Mouse (Mus musculus) urinary bladder, adult 18-20 months (tissue): ENCODE measurements around the gene Rsph10b.
A peak's percentile ranks its signal among the peaks of the same experiment; 100 is the strongest.

Source experiments
- DNase-seq, 2 experiments: peaks; one replicate each; pipeline ENCODE4 v3.0.0; 2022; ENCODE audit warnings: low spot score in 2 of 2, mixed read lengths in 2 of 2

Rsph10b gene

DNA sequence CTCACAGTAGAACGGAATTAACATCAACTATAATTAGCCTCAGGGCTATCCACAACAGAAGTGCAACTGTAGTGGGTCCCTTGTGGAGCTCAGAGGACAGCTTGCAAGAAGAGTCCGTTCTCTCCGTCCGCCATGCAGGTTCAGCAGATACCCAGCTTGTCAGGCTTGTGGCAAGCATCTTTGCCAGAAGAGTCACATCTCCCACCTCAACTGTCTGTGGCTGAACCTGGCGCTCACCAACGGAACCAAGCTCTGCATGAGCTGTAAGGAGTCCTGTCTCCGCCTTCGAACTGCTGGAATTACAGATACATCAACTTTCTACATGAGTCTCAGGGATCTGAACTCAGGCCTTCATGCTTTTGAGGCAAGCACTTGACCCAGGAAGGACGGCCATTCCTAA, 3.3 kb downstream of the Rsph10b start:
- no peak for DNase-seq

- no peak for DNase-seq
These were observed 8.8 kb downstream of the Rsph10b start for GRCm38 (mm10) chr5:143941588-143941987.

GRCm38 (mm10) chr5:143943231-143944125, 10.6 kb downstream of the Rsph10b start:
- no peak for DNase-seq

DNA sequence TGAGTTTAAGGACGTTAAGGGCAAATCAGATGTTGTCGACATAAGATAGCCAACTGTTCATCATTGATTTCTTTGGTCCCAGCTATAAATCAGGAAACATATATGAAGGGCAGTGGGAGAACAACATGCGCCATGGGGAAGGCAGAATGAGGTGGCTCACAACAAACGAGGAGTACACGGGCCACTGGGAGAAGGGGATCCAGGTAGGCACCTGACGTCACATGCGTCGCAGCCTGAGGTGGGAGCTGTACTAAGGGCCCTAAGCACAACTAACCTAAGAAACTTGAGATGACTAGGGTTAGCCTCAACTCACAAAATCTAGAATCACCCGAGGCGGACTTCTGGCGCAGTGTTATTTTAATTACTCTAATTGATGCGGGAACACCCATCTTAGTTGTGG, 15.5 kb downstream of the Rsph10b start:
- DNase-seq, result no peak

DNA sequence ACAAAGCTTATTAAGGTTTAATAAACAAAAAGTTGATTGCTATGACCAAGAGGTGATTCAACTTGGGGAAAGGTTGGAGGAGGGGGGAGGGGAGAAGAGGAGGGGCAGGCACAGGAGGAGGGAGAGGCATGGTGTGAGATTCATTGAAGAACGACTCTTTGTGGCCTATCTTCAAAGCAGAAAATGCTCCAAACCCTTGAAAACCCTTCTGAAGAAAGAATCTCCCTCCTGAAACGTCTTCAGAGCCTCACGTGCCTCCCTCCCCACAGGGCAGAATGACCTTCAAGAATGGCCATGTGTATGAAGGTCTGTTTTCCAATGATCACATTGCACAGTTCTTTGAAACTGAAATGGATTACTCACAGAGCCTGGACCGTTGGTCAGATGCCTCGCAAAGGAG, 17.2 kb downstream of the Rsph10b start:
- DNase-seq, result no peak

DNA sequence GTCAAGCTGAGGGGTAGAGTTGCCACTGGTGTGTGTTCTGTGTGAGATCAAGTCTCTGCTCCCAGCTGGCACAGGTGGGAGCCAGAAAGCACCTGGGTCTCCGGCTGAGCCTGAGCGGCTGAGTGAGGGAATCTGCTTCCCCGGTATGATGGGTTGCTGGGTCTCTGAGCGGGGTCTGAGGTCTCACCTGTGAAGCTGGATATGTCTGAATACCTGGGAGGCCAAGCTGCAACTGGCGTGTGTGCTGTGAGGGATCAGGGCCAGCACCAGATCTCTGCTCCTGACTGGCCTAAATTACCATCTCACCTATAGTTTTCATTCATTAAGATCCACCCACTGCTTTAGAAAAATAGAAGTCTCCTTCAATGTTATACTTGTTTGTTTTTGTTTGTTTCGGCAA, 24.3 kb downstream of the Rsph10b start:
- no peak for DNase-seq

DNA sequence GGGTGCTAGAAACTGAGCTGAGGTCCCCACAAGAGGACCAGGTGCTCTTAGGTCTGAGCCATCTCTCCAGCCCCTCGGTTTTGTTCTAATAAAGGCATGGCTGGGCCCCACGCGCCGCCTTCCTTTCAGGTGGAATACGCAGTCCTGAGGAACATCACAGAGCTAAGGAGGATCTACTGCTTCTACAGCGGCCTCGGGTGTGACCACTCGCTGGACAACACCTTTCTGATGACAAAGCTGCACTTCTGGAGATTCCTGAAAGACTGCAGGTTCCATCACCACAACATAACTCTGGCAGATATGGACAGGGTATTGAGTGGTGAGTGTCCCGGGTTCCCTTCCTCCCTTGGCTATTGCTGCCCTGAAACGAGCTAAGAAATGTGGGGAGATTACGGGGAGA, 26.7 kb downstream of the Rsph10b start:
- DNase-seq, result no peak

GRCm38 (mm10) chr5:143961176-143961575, 28.3 kb downstream of the Rsph10b start:
- DNase-seq, result no peak

DNA sequence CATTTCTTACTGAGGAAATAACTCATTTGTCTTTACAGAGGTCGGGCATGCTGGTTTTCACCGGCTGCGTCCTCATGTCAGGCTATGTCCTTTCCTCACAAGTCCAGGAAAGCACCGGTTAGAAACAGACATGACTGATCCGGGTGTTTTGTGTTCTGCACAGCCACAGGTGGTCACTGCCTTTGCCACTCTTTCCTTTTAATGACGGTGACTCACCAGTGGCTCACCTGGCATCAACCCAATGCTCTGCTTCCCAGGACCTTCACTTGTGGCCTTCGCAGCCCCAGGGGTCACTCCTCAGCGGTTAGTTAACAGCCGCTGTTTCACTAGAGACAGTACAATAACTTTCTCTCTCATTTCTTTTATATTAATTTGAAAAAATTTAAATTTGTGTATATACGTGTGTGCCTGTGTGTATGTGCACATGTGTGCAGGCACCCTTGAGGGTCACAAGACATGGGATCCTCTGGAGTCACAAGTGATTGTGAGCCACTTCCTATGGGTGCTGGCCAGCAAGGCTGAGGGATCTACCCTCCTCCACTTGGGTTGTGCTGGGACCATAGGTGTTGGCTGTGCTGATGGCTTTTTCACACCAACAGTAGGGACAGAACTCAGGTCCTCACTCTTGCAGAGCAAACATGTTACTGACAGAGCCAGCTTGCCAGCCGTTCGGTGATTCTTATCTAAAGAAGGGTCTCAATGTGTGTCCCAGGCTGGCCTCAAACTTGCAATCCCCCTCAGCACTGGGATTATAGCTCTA, 32.9 kb downstream of the Rsph10b start:
- DNase-seq, result peak in 1 of 2 experiments; percentile 4

DNA sequence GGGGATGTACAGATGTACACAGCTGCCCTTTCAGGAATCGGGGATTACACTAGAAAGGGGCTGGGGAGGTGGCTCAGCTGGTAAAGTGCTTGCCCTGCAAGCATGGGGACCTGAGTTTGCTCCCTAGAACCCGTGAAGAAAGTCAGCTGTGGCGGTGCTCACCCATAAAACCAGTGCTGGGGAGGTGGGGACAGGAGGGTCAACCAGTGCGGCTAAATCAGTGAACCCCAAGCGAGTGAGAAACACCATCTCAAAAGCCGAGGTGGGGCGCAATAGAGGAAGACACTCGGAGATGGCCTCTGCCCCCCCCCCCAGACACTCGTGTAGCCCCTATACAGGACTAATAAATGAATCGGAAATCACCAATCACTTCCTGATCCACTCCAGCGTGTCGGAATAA, 33.8 kb downstream of the Rsph10b start:
- DNase-seq, result no peak

- no peak for DNase-seq
These were observed 39.8 kb downstream of the Rsph10b start for GRCm38 (mm10) chr5:143972628-143973027.

DNA sequence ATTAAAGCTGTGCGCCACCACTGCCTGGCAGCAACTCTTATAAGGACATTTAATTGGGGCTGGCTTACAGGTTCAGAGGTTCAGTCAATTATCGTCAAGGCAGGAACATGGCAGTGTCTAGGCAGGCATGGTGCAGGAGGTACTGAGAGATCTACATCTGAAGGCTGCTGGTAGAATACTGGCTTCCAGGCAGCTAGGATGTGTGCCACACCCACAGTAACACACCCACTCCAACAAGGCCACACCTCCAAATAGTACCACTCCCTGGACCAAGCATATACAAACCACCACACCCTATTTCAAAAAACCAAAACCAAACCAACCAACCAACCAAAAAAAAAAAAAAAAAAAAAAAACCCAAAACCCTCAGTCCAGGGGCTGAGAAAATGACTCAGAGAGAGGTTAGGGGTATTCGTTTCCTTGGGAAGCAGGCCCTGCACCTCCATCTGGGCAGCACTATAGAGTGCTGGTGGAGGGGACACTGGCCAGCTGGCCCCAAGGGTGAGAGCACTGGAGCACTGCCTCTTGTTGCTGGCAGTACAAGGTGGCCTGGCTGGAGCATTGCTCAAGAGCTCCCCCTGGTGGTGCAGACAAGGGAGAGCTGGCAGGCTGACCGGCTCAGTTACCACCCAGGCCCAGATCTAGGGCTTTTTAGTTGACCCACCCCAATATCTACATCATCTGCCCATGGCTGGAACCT, 42.2 kb downstream of the Rsph10b start:
- peak in 1 of 2 experiments; percentile 18 for DNase-seq

- no peak for DNase-seq
These were observed 42.7 kb downstream of the Rsph10b start for GRCm38 (mm10) chr5:143975631-143975933.

DNA sequence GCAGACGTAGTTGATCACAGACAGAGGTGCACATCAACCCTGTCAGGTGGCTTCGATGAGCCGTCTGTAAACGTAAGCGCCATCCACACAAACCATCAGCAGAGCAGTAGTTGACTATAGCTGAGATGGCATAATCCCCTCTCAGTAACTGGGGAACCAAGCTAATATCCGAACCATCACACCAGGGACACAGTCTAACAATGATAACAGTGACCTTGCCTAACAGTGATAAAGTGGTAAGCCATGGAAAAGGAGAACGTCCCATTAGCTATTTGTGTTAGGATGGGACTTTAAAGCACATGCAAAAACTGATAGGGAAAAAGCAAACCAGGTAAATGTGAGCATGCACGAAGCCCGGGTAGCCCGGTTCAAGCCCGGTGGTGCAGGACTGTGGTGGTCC, 43.4 kb downstream of the Rsph10b start:
- no peak for DNase-seq

- no peak for DNase-seq
These were observed 44.0 kb downstream of the Rsph10b start for GRCm38 (mm10) chr5:143976726-143977431.

DNA sequence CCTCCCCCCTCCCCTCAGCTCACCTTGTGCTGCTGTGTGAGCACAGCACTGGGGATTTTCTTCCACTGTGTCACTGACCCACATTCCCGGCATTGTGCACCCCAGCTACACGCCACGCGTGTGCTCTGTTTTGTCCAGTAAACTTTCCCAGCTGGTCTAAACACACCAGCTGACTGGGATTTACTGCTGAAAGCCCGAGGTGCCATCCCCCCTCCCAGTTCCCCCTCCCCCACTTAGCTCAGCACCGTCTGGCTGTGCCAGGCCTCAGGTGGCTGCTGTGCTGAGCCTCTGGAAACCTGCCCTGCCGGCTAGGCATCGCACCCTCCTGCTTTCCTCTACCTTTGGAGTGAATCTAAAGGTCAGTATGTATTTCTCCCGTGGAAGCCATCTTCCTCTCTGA, 48.0 kb downstream of the Rsph10b start:
- DNase-seq, result no peak

- DNase-seq, result no peak
These were observed 49.5 kb downstream of the Rsph10b start for GRCm38 (mm10) chr5:143982361-143982760.

- DNase-seq, result no peak
These were observed 52.5 kb downstream of the Rsph10b start for GRCm38 (mm10) chr5:143985381-143985780.

DNA sequence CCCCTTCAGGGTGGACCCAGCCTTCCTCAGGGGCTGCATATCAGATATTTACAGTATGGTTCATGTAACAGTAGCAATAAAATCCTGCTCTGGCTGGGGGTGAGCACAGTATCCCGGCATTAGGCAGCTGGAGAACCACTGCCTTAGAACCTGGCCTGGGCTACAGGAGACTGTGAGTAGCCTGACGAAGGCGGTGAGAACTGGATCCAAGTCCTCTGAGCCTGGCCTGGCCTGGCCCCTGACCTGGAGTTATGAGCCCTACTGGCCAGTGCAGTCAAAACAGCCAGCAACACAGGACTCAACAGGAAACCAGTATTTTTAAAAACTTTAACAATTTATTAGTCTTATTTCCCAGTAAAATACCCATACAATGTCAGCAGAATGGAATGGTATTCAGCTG, 54.8 kb downstream of the Rsph10b start:
- no peak for DNase-seq

GRCm38 (mm10) chr5:143989046-143989445, 56.2 kb downstream of the Rsph10b start:
- no peak for DNase-seq

GRCm38 (mm10) chr5:143990086-143990485, 57.3 kb downstream of the Rsph10b start:
- no peak for DNase-seq

DNA sequence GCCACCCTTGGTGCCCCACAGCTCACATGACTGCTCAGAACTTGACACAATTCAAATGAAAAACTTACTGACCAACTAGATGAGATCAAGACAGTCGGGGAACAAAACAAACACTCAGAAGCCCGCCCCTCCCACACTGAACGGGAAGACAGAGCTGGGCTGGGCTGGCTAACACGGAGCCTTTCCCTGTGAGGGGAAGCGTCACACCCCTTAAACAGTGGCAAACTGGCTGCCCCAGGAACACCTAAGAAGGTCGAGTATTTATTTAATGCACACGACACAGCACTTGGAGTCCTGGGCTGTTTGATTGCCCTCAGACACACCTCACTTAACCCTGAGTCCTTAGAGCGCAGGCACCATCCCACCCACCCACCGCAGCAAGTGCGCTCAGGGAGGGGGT, 59.8 kb downstream of the Rsph10b start:
- no peak for DNase-seq
